Mouse (Mus musculus): ENCODE data around the gene Polr2l. TPM values are rescaled to one million over a fixed set of nuclear protein-coding genes. Genes with fewer than 3 reads are reported as not detected.

Polr2l gene
- 14.1 to 17.7 TPM (median 14.9 TPM) in 4 replicates for total RNA-seq (2023)

GRCm38 (mm10) chr7:141475011-141475804, at the start of gene Polr2l, which contains the start of gene Tspan4:
Polr2l (minus strand) TSS chr7:141475132.
Tspan4 (plus strand) TSS chr7:141475240.

GRCm38 (mm10) chr7:141467230-141468030, 7.5 kb downstream of the Polr2l start, which contains the start of gene Cd151:
Cd151 (plus strand) TSS chr7:141467392.

GRCm38 (mm10) chr7:141460391-141461113, 14.4 kb downstream of the Polr2l start, which contains the start of gene Cracr2b:
Cracr2b (plus strand) TSS chr7:141461094.

GRCm38 (mm10) chr7:141454967-141455551, 19.9 kb downstream of the Polr2l start, which contains the start of gene Pnpla2:
Pnpla2 (plus strand) TSS chr7:141455198.

GRCm38 (mm10) chr7:141447110-141447991, 27.6 kb downstream of the Polr2l start, which contains the start of gene Rplp2:
Rplp2 (plus strand) TSS chr7:141447370.

GRCm38 (mm10) chr7:141443828-141444237, 31.1 kb downstream of the Polr2l start, which contains the start of gene Pidd1:
Pidd1 (minus strand) TSS chr7:141444025.

GRCm38 (mm10) chr7:141437178-141438120, 37.5 kb downstream of the Polr2l start, which contains the start of gene Slc25a22:
Slc25a22 (minus strand) TSS chr7:141437892.

GRCm38 (mm10) chr7:141429310-141429709, 45.6 kb downstream of the Polr2l start, which contains the start of gene Cend1:
Cend1 (minus strand) TSS chr7:141429491.

Other genes starting within 250 kb of the Polr2l start
- gene Phrf1, start 246.3 kb downstream of the Polr2l start, total RNA-seq (2023) = 147 to 159 TPM (median 152 TPM) in 4 replicates
- gene Irf7, start 208.7 kb downstream of the Polr2l start, total RNA-seq (2023) = 33.8 to 42.4 TPM (median 37.0 TPM) in 4 replicates
- not detected in 4 replicates for gene Cdhr5, start 198.3 kb downstream of the Polr2l start, total RNA-seq (2023)
- not detected in 4 replicates for gene Sct, start 196.0 kb downstream of the Polr2l start, total RNA-seq (2023)
- not detected in 4 replicates for gene Drd4, start 183.1 kb downstream of the Polr2l start, total RNA-seq (2023)
- gene Deaf1, start 147.4 kb downstream of the Polr2l start, total RNA-seq (2023) = 33.5 to 54.6 TPM (median 42.7 TPM) in 4 replicates
- gene Tmem80, start 147.4 kb downstream of the Polr2l start, total RNA-seq (2023) = 15.2 to 22.8 TPM (median 16.4 TPM) in 4 replicates
- gene Eps8l2, start 136.3 kb downstream of the Polr2l start, total RNA-seq (2023) = 1.0 to 1.3 TPM in 2 of 4 replicates, not detected in the others
- 130 to 142 TPM (median 131 TPM) in 4 replicates for gene Taldo1, start 82.9 kb downstream of the Polr2l start, total RNA-seq (2023)
- gene Gatd1, start 61.0 kb downstream of the Polr2l start, total RNA-seq (2023) = 31.5 to 40.0 TPM (median 35.3 TPM) in 4 replicates
- not detected in 4 replicates for gene Cend1, start 45.6 kb downstream of the Polr2l start, total RNA-seq (2023)
- gene Slc25a22, start 37.2 kb downstream of the Polr2l start, total RNA-seq (2023) = 37.9 to 49.5 TPM (median 44.6 TPM) in 4 replicates
- 6.9 to 9.3 TPM (median 7.8 TPM) in 4 replicates for gene Pidd1, start 31.1 kb downstream of the Polr2l start, total RNA-seq (2023)
- gene Rplp2, start 27.8 kb downstream of the Polr2l start, total RNA-seq (2023) = 2,356 to 2,462 TPM (median 2,431 TPM) in 4 replicates
- 48.4 to 57.9 TPM (median 51.2 TPM) in 4 replicates for gene Pnpla2, start 19.9 kb downstream of the Polr2l start, total RNA-seq (2023)
- not detected in 4 replicates for gene Cracr2b, start 14.0 kb downstream of the Polr2l start, total RNA-seq (2023)
- 11.2 to 13.1 TPM (median 12.1 TPM) in 4 replicates for gene Cd151, start 7.7 kb downstream of the Polr2l start, total RNA-seq (2023)
- gene Tspan4, start 108 bp upstream of the Polr2l start, total RNA-seq (2023) = 1.0 to 2.8 TPM (median 1.1 TPM) in 4 replicates
- 18.5 to 24.9 TPM (median 20.6 TPM) in 4 replicates for gene Chid1, start 64.7 kb upstream of the Polr2l start, total RNA-seq (2023)
- gene Ap2a2, start 87.0 kb upstream of the Polr2l start, total RNA-seq (2023) = 35.6 to 44.2 TPM (median 42.8 TPM) in 4 replicates
- gene Muc6, start 180.2 kb upstream of the Polr2l start, total RNA-seq (2023) = not detected in 4 replicates
- 0.72 TPM in 1 of 4 replicates, not detected in the others for gene Muc2, start 215.2 kb upstream of the Polr2l start, total RNA-seq (2023)

All from B cell, adult 62 days (primary cell).